Mouse (Mus musculus): ENCODE results near the gene Wfdc2. TPM values are rescaled to one million over a fixed set of nuclear protein-coding genes. Genes with fewer than 3 reads are reported as not detected.
"Not testable (repeated sequence)": the region's sequence is repeated elsewhere in the genome, so short reads cannot be mapped to it uniquely, and the experiment has no call there.

The Wfdc2 gene
- total RNA-seq, 2 experiments from 2014 or later, result not detected

GRCm38 (mm10) chr2:164543745-164544144 is 18.5 kb upstream of the Wfdc2 start:
- no peak for ATAC-seq (replicated peaks; ENCODE audit: low FRiP score, poor library complexity, severe bottlenecking)

- ATAC-seq (replicated peaks; ENCODE audit: low FRiP score, poor library complexity, severe bottlenecking), result no peak
These were observed 17.6 kb upstream of the Wfdc2 start for GRCm38 (mm10) chr2:164544454-164545097.

DNA sequence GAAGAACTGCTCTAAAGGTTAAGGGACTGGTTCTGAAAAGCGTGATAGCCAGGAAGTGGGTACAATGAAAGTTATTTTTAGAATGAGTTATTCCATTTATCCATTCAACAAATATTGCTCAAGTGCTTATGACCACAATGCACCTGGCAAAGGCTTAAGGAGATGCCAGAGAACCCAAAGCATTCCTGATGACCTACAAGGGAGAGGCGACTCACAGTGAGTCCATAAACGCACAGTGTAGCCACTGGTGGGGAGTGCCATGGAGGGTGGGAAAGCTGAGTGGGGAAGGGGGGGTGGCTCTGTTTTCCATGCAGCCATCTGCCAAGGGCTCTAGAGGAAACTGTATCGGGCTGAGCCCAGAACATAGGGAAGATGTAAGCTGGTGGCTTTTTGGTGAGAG is 12.9 kb upstream of the Wfdc2 start:
- no peak for ATAC-seq (replicated peaks; ENCODE audit: low FRiP score, poor library complexity, severe bottlenecking)

- ATAC-seq (replicated peaks; ENCODE audit: low FRiP score, poor library complexity, severe bottlenecking), result no peak
These were observed 12.0 kb upstream of the Wfdc2 start for GRCm38 (mm10) chr2:164549963-164550894.

GRCm38 (mm10) chr2:164550895-164551269 is 11.3 kb upstream of the Wfdc2 start:
- no peak for ATAC-seq (replicated peaks; ENCODE audit: low FRiP score, poor library complexity, severe bottlenecking)

DNA sequence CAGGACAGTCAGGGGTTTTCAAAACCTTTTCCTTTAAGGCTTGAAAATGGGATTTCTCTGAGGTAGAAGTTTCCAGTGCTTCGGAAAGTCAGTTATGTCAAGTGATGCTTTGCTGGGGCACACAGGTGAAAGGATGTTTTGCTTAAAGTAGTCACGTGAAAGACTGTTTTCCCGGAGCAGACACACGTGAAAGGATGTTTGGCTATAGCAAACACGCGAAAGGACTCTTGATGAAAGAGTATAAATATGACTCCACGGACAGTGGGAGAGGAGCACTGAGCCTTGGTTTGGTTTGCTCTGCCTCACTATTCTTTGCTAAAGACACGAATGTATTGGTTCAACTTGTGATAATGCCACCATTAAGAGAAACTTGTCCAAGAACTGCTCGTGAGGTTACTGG is 10.7 kb upstream of the Wfdc2 start:
- ATAC-seq (replicated peaks; ENCODE audit: low FRiP score, poor library complexity, severe bottlenecking), result no peak

- ATAC-seq (replicated peaks; ENCODE audit: low FRiP score, poor library complexity, severe bottlenecking), result no peak
These were observed 3.8 kb upstream of the Wfdc2 start for GRCm38 (mm10) chr2:164558426-164558825.

GRCm38 (mm10) chr2:164558991-164559645 is 3.1 kb upstream of the Wfdc2 start:
- ATAC-seq (replicated peaks; ENCODE audit: low FRiP score, poor library complexity, severe bottlenecking), result no peak

- no peak for ATAC-seq (replicated peaks; ENCODE audit: low FRiP score, poor library complexity, severe bottlenecking)
These were observed 2.1 kb upstream of the Wfdc2 start for GRCm38 (mm10) chr2:164560106-164560505.

GRCm38 (mm10) chr2:164563339-164564038 is 1.3 kb downstream of the Wfdc2 start:
- ATAC-seq (replicated peaks; ENCODE audit: low FRiP score, poor library complexity, severe bottlenecking), result no peak

- no peak for ATAC-seq (replicated peaks; ENCODE audit: low FRiP score, poor library complexity, severe bottlenecking)
These were observed 2.1 kb downstream of the Wfdc2 start for GRCm38 (mm10) chr2:164564346-164564745.

GRCm38 (mm10) chr2:164566997-164567396 is 4.8 kb downstream of the Wfdc2 start:
- no peak; the same call in 1 of the 2 replicates for ATAC-seq (replicated peaks; ENCODE audit: low FRiP score, poor library complexity, severe bottlenecking)

DNA sequence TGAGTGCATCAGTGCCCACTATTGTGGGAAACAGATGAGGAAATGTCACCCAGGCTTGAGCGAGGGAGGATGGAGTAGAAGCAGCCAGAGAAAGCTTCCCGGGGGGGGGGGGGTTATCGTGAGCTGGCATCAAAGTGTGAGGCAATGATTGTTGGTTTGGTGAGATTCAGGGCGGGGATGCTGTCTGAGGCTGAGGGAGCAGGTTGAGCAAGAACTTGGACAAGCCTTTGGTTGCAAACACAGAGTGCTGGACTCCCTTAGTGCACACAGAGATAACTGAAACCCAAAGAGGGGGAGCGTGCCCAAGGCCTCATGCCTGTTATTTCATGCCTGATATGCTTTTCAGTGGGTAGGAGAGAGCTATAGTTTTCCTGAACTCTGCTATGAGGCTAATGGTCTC is 5.2 kb downstream of the Wfdc2 start:
- no peak for ATAC-seq (replicated peaks; ENCODE audit: low FRiP score, poor library complexity, severe bottlenecking)

DNA sequence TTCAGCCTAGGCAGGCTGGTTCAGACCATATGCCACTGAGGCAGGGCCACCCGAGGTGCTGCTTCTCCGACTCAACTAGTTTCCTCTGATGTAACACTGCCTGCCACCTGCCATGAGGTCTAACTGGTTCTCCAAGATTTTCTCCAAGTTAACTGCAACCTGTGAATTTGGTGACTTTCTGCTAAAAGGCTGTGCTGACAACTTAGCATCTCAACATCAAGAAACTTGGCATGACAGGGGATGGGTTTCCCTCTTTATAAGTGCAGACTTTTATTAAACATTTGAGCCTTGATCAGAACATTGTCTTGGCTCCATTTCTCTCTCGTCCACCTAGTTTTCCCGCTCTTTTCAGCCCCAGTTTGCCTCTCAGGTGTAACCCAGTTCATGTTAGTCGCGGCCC is 11.1 kb downstream of the Wfdc2 start, which contains the start of gene Spint3:
Gene Spint3 (minus strand): TSS at position 101 of the 400 bp plus-strand sequence.
- not testable (repeated sequence) for ATAC-seq (replicated peaks; ENCODE audit: low FRiP score, poor library complexity, severe bottlenecking)

- ATAC-seq (replicated peaks; ENCODE audit: low FRiP score, poor library complexity, severe bottlenecking), result not testable (repeated sequence)
These were observed 23.0 kb downstream of the Wfdc2 start, which contains the start of gene Wfdc6a for GRCm38 (mm10) chr2:164585025-164585725. TSS of gene Wfdc6a (minus strand) at chr2:164585447.

DNA sequence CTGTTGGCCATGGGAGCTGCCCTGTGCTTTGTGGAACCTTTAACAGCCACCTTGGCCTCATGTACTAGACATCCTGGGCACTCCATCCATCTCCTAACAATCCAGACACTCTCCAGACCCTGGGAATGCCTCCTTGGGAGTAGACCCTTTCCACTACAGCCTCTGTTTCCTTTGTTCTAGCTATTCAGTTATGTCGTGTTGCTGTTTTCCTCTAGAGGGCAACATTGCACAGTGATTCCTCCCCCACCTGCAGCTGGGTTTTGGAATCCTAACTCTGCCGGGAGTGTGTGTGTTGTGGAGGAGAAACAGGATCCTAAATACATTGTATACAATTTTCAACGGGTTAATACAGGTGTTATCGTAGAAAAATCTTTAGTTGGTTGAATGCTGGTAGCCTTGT is 29.8 kb downstream of the Wfdc2 start:
- no peak for ATAC-seq (replicated peaks; ENCODE audit: low FRiP score, poor library complexity, severe bottlenecking)

GRCm38 (mm10) chr2:164593494-164593893 is 31.3 kb downstream of the Wfdc2 start, which contains the start of gene Eppin:
TSS of gene Eppin (minus strand) at chr2:164593594.
- no peak for ATAC-seq (replicated peaks; ENCODE audit: low FRiP score, poor library complexity, severe bottlenecking)

DNA sequence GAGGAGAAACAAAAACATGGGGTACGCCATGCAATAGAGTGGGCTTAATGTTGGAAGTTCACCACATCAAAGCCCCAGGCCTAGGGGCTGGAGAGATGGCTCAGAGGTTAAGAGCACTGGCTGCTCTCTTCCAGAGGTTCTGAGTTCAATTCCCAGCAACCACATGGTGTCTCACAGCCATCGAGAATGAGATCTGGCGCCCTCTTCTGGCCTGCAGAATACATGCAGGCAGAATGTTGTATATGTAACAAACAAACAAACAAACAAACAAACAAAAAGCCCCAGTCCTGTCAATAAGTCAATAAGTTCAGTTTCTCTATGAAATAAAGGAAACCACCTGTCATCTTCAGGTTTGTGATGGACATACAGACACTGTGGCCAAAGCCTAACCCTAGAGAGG is 38.0 kb downstream of the Wfdc2 start:
- no peak for ATAC-seq (replicated peaks; ENCODE audit: low FRiP score, poor library complexity, severe bottlenecking)

GRCm38 (mm10) chr2:164603482-164603881 is 41.3 kb downstream of the Wfdc2 start:
- ATAC-seq (replicated peaks; ENCODE audit: low FRiP score, poor library complexity, severe bottlenecking), result no peak

Data from erythroblast, adult 5-6 weeks (primary cell).